Mouse (Mus musculus): ENCODE measurements at regions not wholly inside any gene's neighbourhood (a gene's known extent, or its start where the extent isn't known, plus 50 kb on each side); places are given as distances from the start of the nearest gene placed in this dataset.

DNA sequence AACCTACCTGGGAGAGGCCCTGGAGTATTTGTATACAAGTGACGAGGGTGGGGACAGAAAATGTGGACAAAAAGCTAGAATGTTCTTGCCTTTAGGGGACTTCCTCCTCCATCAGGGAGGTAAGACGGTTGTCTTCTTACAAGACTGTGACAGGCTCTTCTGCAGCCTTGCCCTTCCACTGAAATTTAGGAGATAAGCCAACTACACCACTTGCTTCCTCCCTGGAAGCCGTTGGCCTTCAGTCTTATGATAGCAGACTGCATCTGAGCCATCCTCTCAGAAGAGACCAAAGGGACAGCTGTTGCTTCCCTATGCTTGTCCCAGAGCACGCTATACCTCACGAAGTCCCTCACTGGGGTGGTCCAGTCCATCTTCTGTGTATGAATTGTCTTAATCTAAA lies 106.5 kb upstream of the Mrps10 start:
- TF ChIP-seq CTCF (IDR thresholded peaks at IDR 0.05; ENCODE audit: control insufficient read depth, insufficient read depth, low read length) (no peak), POLR2A (IDR thresholded peaks at IDR 0.05; ENCODE audit: borderline replicate concordance, control insufficient read depth, low read depth, low read length) (no peak)
